Mouse (Mus musculus) ovary, postnatal 14 days (tissue): ENCODE results near the gene Vmn1r1.

Experiments
- DNase-seq: peaks from one replicate; pipeline ENCODE4 v3.0.0; 2022; ENCODE audit warnings: low spot score

The Vmn1r1 gene

GRCm38 (mm10) chr1:182137204-182138125, 26.8 kb downstream of the Vmn1r1 start:
- no peak for DNase-seq

- DNase-seq = no peak
These were observed 33.5 kb downstream of the Vmn1r1 start for GRCm38 (mm10) chr1:182130830-182131229.

- peak; percentile 75 for DNase-seq
These were observed 39.3 kb downstream of the Vmn1r1 start for GRCm38 (mm10) chr1:182124924-182125368.

GRCm38 (mm10) chr1:182124506-182124905, 39.8 kb downstream of the Vmn1r1 start, which contains the start of gene Srp9:
Gene Srp9 (plus strand): TSS chr1:182124737.
- DNase-seq = peak; percentile 95

- DNase-seq = no peak
These were observed 41.9 kb downstream of the Vmn1r1 start for GRCm38 (mm10) chr1:182122413-182122812.

- peak; percentile 54 for DNase-seq
These were observed 48.5 kb downstream of the Vmn1r1 start for GRCm38 (mm10) chr1:182115651-182116408.

- no peak for DNase-seq
These were observed 49.1 kb downstream of the Vmn1r1 start for GRCm38 (mm10) chr1:182115197-182115596.

- no peak for DNase-seq
These were observed 50.4 kb downstream of the Vmn1r1 start for GRCm38 (mm10) chr1:182113587-182114500.

GRCm38 (mm10) chr1:182113131-182113530, 51.2 kb downstream of the Vmn1r1 start:
- DNase-seq = no peak

GRCm38 (mm10) chr1:182112385-182112784, 51.9 kb downstream of the Vmn1r1 start:
- no peak for DNase-seq

- DNase-seq = no peak
These were observed 52.6 kb downstream of the Vmn1r1 start for GRCm38 (mm10) chr1:182111386-182112317.

- DNase-seq = no peak
These were observed 53.4 kb downstream of the Vmn1r1 start for GRCm38 (mm10) chr1:182110708-182111385.

- no peak for DNase-seq
These were observed 54.1 kb downstream of the Vmn1r1 start for GRCm38 (mm10) chr1:182110185-182110584.

- DNase-seq = no peak
These were observed 55.7 kb downstream of the Vmn1r1 start for GRCm38 (mm10) chr1:182108397-182109099.

GRCm38 (mm10) chr1:182107251-182107650, 57.0 kb downstream of the Vmn1r1 start:
- DNase-seq = no peak

- DNase-seq = no peak
These were observed 59.3 kb downstream of the Vmn1r1 start for GRCm38 (mm10) chr1:182105023-182105422.
